Mouse (Mus musculus): ENCODE measurements around the gene Cldn8.

GRCm38 (mm10) chr16:88542488-88542887 is 20.5 kb downstream of the Cldn8 start:
- TF ChIP-seq TAL1 (IDR thresholded peaks at IDR 0.05; ENCODE audit: low read length) (no peak), GATA1 (IDR thresholded peaks at IDR 0.05; ENCODE audit: low read length) (no peak)

Measured in erythroblast, embryonic 14.5 days (primary cell).